Mouse (Mus musculus) kidney, adult 10 weeks (tissue): ENCODE data around the gene Sidt1. TPM values are rescaled to one million over a fixed set of nuclear protein-coding genes. Genes with fewer than 3 reads are reported as not detected.

Experiments used
- polyA plus RNA-seq: library from polyadenylated mRNA; stranded (reverse); fragments of 350-450 nt; fragmentation: Illumina TruSeq; extraction: RNeasy Lipid Tissue Mini Kit (QIAGEN cat#74804); gene quantifications from one replicate; pipeline ENCODE4 v1.2.3, GENCODE M21; 2014; ENCODE audit warnings: low read depth, low replicate concordance

Sidt1 gene
- polyA plus RNA-seq, result 0.40 TPM

DNA sequence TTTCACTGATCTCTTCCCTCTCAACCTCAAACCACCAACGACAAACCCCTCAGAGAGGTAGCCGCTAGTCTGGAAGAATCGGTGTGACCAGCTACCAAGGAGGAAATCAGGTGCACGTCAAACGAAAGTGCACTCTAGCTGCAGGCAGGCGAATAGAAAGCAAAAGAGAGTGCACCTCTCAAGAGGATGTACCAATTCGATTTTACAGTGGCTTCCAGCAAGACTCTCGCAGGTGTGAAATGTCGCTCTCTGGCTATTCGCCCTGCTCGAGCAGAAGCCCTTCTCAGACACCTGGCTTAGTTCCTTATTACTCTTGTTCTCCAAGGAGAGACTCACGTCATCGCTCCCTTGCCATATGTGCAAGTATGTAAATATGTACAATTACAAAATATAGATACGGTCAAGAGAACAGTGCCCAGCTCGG, at the start of gene Sidt1:
Sidt1 (minus strand) TSS at position 336 of the 424 bp plus-strand sequence.

DNA sequence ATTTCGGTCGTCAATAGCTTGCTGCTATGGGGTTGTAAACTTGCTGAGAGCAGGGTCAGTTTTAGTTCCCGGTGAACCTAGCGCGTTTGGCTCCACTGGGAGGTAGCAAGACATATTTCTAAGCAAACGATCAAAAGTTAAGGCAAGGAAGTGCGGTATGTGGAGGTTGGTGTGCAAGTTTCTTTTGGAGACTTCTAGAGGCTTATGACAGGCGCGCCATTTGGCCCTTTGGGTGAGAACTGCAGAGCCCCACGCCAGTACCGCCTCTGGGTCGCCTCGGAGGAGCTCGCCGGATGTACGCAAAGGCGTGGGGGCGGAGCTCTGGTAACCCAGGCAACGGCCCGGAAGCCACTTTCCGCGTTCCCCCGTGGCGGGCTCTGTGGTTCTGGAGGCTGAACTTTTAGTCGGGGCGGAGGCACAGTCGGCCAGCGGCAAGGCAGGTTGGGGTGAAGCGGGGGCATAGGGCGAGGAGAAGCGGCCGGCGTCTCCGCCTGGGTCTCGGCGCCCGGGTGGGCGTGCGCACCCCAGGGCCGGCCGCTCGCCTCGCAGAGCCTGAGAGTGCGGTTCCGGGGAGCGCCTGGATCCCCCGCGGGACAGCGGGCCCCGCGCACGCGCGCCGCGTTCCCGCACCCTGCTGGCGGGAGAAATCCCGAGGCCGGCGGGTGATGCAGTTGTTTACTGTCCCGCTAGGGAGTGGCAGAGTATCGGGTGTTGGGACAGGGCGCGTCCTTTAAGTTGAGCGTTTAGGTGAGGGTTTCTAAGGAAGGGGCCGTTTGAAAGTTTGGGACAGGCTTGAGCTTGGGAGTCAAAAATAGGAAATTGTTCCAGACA, 14.3 kb upstream of the Sidt1 start, which contains the start of gene Spice1:
Spice1 (plus strand) TSS at position 51 of the 831 bp plus-strand sequence.

Other genes with a start within 250 kb of the Sidt1 start
- gene Atp6v1a, start 193.5 kb downstream of the Sidt1 start, polyA plus RNA-seq, result 622 TPM
- 207 TPM for gene Naa50, start 193.4 kb downstream of the Sidt1 start, polyA plus RNA-seq
- gene Usf3, start 159.9 kb downstream of the Sidt1 start, polyA plus RNA-seq, result 26.4 TPM
- 12.2 TPM for gene Spice1, start 13.9 kb upstream of the Sidt1 start, polyA plus RNA-seq
- not detected for gene Cfap44, start 61.6 kb upstream of the Sidt1 start, polyA plus RNA-seq
- 1.8 TPM for gene Boc, start 225.7 kb upstream of the Sidt1 start, polyA plus RNA-seq